Mouse (Mus musculus) thymus, postnatal 4 days (tissue): ENCODE results near the gene Cyp26b1.
"Not testable (repeated sequence)": the region's sequence is repeated elsewhere in the genome, so short reads cannot be mapped to it uniquely, and the experiment has no call there.

Experiments used
- DNase-seq: peaks from one replicate; pipeline ENCODE4 v3.0.0; 2021

The Cyp26b1 gene

GRCm38 (mm10) chr6:84593693-84594092 is at the start of gene Cyp26b1:
Gene Cyp26b1, minus strand, starts transcription at chr6:84593908.
- no peak for DNase-seq

GRCm38 (mm10) chr6:84641062-84641431 is 47.3 kb upstream of the Cyp26b1 start:
- DNase-seq: no peak

DNA sequence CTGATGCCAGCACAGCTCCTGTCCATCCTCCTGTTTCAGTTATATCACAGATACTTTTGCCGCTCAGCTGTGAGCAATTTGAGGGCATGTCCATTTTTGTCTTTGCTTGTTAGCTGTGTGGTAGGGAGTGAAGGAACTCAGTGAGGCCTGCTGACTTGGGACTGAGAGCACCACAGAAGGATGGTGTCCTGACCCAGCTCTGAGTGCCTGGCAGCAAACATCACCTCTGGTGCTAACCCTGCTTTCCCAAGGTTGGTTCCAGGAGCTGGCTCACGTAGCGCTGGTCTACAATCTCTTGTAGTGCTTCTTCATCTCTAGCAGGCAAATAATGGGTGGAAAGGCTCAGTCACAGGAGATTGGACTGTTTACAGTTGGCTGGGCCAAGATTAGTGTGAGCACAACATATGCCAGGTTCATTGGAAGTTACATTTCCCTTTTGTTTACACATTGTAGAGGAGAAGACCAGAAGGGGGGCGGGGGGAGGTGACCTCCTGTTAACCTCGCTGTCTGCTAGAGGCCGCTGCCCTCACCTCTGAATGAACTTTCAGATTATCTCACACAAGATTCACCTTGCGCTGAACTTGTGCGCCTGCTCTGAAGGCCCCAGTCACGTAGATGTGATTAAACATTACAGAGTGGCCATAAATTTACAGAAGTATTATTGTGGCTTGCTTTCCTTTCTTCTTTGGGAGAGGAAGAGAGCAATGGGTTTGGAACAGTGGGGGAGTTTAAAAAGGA is 46.8 kb upstream of the Cyp26b1 start:
- no peak for DNase-seq

- no peak for DNase-seq
Measured at GRCm38 (mm10) chr6:84638206-84638605, 44.5 kb upstream of the Cyp26b1 start.

- DNase-seq: no peak
Measured at GRCm38 (mm10) chr6:84631588-84631987, 37.9 kb upstream of the Cyp26b1 start.

- no peak for DNase-seq
Measured at GRCm38 (mm10) chr6:84630276-84630675, 36.6 kb upstream of the Cyp26b1 start.

GRCm38 (mm10) chr6:84628831-84629230 is 35.1 kb upstream of the Cyp26b1 start:
- no peak for DNase-seq

DNA sequence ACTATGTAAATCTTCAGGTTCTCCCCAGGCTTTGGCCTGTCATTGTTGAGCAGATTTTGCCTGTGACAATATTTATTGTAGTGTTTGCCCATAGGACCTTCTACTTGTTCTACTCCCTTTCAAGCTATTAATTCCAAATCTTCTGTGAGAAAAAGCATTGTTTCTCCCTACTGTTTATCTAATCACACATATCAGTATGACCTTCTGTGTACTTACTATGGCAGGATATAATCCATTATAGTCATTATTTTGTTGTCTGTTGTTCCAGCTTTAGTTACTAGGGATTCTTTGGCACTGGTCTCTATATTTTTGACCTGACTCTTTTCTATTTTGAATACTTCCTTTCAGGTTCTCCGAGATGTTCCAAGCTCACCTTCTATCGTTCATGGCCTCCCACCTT is 32.7 kb upstream of the Cyp26b1 start:
- no peak for DNase-seq

DNA sequence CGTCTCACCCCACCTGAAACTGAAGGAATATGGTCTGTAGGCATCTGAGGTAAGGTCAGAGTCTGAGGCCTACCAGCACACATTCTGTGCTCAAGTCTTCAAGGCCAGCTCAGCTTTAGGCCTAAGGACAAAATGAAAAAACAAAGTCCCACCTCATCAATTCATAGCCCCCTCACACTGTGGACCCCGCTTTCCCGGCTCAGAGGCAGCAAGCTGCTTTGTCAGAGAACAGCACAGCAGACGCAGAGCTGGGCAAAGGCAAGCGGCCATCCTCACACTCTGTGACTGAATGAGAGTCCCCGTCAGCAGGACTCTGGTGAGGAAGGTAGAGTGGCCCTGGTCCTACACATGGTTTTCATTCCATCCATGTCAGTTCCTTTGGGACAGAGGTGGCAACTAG is 25.5 kb upstream of the Cyp26b1 start:
- DNase-seq: no peak

- peak; percentile 48 for DNase-seq
Measured at GRCm38 (mm10) chr6:84617051-84617450, 23.3 kb upstream of the Cyp26b1 start.

- no peak for DNase-seq
Measured at GRCm38 (mm10) chr6:84616586-84616985, 22.9 kb upstream of the Cyp26b1 start.

DNA sequence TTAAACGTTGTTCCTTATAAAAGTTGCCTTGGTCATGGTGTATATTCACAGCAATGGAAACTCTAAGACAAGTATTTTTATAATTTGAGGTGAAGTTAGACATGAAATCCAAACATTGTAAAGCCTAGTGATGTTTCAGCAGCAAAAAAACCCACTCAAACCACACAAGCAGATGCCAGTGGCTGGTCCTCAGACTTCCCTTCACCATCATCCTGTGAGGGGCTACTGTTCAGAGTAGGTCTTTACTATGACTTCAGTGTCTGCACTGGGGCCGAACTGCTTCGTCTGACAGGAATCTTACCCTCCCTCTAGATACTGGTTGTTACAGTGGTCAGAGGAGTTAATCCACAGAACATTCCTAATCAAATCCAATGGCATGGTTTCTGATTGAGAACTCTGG is 19.9 kb upstream of the Cyp26b1 start:
- DNase-seq: no peak

- no peak for DNase-seq
Measured at GRCm38 (mm10) chr6:84601136-84601889, 7.6 kb upstream of the Cyp26b1 start.

GRCm38 (mm10) chr6:84599296-84599695 is 5.6 kb upstream of the Cyp26b1 start:
- DNase-seq: not testable (repeated sequence)

DNA sequence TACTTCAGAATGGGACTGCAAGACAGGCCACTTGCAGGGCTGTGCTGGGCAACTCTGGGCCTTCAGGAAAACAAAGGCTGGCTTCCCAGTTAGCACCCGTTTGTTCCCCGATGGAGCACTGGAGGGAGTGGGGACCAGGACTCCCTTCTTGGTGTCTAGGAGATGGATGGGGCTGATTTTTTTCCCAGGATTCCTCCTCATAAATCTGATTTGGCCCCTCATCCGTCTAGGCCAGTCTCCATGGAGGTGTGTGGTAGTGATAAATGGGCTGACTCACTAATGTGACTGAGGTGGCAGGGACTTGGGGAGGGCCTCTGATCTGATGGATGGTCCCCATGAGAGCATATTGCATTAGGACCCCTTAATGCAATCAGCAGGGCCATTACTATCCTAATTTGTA is 5.0 kb upstream of the Cyp26b1 start:
- no peak for DNase-seq

- no peak for DNase-seq
Measured at GRCm38 (mm10) chr6:84594626-84595025, 918 bp upstream of the Cyp26b1 start.

DNA sequence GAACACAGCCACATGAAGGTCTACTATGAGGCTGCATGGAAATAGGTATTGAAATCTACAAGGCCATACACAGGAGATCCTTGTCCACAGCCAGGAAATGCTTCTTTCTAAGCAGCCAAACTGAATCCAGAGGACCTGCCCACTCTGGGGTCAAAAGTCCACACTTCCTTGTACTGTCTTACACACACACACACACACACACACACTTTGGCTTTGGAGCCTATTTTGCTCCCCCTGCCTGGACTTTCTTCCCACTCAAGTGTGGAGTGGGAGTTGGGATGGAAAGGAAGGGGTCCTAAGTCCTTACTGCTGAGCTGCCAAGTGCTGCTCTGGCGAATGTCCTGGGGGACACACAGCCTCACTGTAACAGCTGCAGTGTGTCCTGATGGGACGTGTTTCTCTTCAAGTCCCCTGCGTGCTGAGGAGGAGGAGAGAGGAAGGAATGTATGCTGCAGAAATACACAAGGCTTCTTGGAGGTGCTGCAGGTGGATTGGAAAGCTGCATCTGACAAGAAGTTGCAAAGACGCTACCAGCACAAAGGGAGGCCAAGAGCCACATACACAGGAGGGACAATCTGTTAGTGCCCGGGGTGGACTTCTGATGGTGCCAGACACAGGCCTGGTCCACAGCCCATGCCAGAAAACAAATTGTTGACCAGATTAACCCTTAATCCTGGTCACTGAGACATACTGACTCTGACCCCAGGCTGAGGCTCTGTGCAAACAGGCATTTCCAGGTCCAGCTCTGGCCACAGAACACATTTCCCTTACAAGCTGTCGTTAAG is 2.6 kb downstream of the Cyp26b1 start:
- DNase-seq: no peak

DNA sequence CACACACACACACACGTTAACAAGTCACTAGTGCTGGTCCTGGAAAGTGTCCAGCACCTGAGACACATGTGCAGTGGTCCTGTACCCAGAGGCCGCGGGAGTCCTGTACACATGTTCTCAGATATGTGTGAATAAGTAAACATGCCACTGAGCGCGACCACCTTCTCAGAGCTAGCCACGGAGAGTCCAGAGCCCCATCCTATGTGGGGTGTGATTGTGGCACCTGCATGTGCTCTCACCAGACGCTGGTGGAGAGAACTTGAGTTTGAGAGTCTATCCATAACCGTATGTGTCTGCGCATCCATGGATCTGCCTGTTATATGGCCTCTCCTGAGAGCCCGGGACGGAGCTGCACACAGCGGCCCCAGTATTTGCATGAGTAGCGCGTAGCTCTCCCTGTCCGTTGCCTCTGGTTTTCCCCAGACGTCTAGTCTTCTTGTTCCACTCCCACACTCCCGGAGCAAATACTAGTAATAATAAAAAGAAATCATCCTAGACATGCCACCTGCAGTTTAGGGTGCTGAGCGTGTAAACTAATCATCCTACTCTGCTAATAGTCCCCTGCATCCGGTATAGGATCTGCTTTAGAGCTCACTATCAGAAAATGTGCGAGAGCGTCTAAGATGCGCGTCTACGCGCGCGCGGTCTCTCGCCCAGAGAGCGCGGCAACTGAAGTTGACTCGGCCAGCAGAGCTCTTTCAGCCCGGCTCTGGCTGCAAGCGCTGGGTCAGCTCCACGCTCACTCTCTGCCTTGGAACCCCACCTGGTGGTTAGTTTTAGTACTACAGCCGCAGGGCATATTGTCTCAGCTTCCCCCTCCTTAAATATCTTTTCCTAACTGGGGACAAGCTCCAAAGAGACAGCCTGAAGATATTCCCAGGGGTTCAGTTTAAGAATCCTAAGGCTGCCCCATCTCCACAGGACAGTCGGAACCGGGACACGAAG is 3.7 kb downstream of the Cyp26b1 start:
- peak; percentile 85 for DNase-seq

- peak; percentile 38 for DNase-seq
Measured at GRCm38 (mm10) chr6:84588895-84589652, 4.6 kb downstream of the Cyp26b1 start.

DNA sequence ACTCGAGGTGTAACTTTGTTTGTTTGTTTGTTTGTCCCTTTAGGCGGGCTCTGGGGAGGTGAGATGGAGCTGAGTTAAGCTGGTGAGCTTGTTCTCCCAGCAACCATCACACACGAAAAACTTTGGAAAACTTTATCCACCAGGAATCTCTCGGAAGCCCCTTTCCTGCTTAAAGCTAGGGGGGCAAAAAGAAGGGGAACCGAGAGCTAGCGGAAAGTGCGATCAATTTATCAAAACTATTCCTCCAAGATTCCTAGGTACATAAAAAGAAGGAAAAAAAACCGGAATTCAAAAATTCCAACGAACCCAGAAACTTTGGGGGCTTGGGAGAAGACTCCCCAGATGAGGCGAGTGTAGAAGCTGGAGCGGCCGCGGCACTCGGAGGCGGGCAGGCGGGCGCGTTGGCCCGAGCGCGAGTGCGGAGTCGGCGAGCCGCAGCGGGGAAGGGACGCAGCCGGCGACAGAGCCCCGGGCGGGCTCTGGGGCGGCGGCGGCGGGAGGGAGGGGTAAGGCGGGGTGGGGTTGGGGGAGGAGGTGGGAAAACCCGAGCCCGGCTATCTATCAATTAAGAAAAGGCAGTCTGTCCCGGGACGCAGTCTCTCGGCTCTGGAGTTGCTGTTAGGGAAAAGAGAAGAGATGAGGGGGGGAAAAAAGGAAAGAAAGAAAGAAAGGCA is 5.3 kb downstream of the Cyp26b1 start:
- DNase-seq: peak; percentile 38

DNA sequence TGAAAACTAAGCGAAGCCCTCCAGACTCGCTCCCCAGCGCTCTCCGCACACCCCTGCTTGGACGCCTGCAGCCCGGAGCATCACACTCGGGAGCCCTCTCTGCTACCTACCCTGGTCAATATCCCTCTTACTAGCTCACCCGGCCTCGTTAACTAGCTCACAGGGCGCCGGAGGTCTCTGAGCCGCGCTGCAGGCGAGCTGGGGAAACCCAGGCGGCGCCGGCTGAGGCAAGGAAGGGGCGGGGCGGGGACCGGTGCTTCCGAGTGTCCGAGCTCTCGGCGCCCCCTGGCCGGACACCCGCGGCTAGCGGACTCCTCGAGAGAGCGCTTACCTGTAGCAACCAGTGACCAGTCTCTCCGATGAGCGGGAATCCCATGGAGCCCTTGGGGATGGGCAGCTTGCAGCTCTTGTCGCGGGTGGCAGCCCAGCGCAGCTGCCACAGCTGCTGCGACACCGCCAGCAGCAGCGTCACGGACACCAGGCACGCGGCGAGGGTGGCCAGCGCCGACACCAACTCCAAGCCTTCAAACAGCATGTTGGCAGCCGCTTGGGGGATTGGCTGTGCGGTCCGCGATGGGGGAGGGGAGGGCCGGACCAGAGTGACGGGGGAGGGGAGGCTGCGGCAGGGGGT is 6.1 kb downstream of the Cyp26b1 start:
- DNase-seq: peak; percentile 67
